In the genomic region with DNA sequence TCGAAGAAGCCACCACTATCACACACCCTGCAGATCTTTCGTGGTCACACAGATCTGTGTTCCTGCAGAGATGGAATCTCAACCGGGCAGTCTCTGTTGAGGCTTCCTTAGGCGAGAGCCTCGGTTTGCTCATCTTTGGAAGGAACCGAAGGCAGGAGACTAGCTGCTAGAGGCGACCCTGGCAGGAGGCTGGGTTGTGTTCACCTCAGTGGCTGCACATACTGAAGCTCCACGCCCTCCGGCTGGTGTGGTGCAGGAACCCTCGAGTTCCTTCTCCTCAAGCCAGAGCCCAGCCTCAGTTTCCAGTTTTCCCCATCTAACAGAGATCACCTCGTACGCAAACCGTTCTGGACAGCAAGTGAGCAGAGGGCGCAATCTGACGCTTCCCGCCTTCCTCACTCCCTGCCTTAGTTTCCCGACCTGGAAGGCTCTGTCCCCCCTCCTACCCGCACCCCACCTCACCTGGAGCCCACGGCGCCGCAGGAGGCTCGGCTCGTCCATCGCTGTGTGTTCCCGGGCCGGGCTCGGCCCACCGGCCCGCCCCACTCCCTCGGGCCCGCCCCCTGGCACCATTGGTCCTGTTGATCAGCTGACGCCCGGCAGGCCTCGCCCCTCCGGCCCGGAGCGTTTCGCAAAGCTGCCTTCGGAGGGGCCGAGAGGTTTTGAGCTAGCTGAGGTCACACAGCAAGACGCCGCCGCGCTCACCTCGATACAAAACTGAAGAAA, we compare ENCODE assay signal across 8 mouse cellular contexts. TPM values are rescaled to one million over a fixed set of nuclear protein-coding genes. Genes with fewer than 3 reads are reported as not detected.
DNase-seq lines count a peak whose midpoint lies in the region; ATAC-seq and TF ChIP-seq lines count a peak whose summit lies in the region.

A gene (minus strand): TSS at position 574 of the 726 bp plus-strand sequence.

- peaks cover 9% of the 10 kb centered on the region; the same call in 1 of the 2 replicates for H3K4me1 ChIP-seq in limb, embryonic 14.5 days (ENCODE audit: control insufficient read depth, insufficient read depth, low read length)
- peaks cover 10% of the 10 kb centered on the region for H3K4me1 ChIP-seq in midbrain, embryonic 16.5 days (ENCODE audit: control insufficient read depth, insufficient read depth, low read length)

- 2% methylated on average over 43 of the region's 45 CpGs for WGBS in limb, embryonic 14.5 days
- 1% methylated on average over 45 of the region's 45 CpGs for WGBS in midbrain, embryonic 16.5 days

- peak within 1 kb of the TSS; percentile 52 for H3K4me3 ChIP-seq in limb, embryonic 14.5 days (replicated peaks; ENCODE audit: low read length)
- H3K4me3 ChIP-seq in midbrain, embryonic 16.5 days (ENCODE audit: low read depth, low read length) = peak within 1 kb of the TSS; percentile 58

- H3K9ac ChIP-seq in limb, embryonic 14.5 days (ENCODE audit: low read depth, low read length, severe bottlenecking) = peak within 1 kb of the TSS; percentile 52
- peak within 1 kb of the TSS; percentile 61 for H3K9ac ChIP-seq in midbrain, embryonic 16.5 days (ENCODE audit: low read depth, low read length)

- ATAC-seq in cerebellum, adult (ENCODE audit: insufficient number of reproducible peaks, low FRiP score, low TSS enrichment) = no peak; the same call in 1 of the 2 replicates
- peak; percentile 61 for ATAC-seq in granulocyte monocyte progenitor cell, adult 5-6 weeks (replicated peaks; ENCODE audit: poor library complexity, severe bottlenecking)
- ATAC-seq in limb, embryonic 14.5 days (ENCODE audit: low FRiP score, low read depth) = peak; percentile 89
- ATAC-seq in midbrain, embryonic 16.5 days = peak; percentile 89

- no peaks in the 10 kb centered on the region for H3K9me3 ChIP-seq in limb, embryonic 14.5 days (ENCODE audit: control insufficient read depth, low read length)
- H3K9me3 ChIP-seq in midbrain, embryonic 16.5 days (replicated peaks; ENCODE audit: control insufficient read depth, low read length, poor library complexity, severe bottlenecking) = no peaks in the 10 kb centered on the region

- H3K4me2 ChIP-seq in limb, embryonic 14.5 days (replicated peaks; ENCODE audit: low read depth, low read length, severe bottlenecking) = peak within 1 kb of the TSS; percentile 86
- peak within 1 kb of the TSS; percentile 82 for H3K4me2 ChIP-seq in midbrain, embryonic 16.5 days (ENCODE audit: low read length)

- peak; percentile 56 for DNase-seq in cerebellum, adult 9-11 months
- DNase-seq in embryo, embryonic 9.5 days (ENCODE audit: extremely low spot score) = peak; percentile 84
- peak; percentile 79 for DNase-seq in kidney, adult 11 months
- DNase-seq in limb, embryonic 14.5 days (ENCODE audit: low spot score) = peak; percentile 77
- DNase-seq in spleen, postnatal 10 days (ENCODE audit: low spot score in 2 of 2) = peak; percentile 55 to 90

- no peak within 1 kb of the TSS for H3K27ac ChIP-seq in limb, embryonic 14.5 days (replicated peaks; ENCODE audit: low read depth, low read length)
- no peak within 1 kb of the TSS for H3K27ac ChIP-seq in midbrain, embryonic 16.5 days (ENCODE audit: low read length)

- no peak for TF ChIP-seq POLR2A in limb, embryonic 14.5 days (IDR thresholded peaks at IDR 0.05; ENCODE audit: borderline replicate concordance, extremely low read depth, insufficient read depth, insufficient read length)

- peaks cover 21% of the 10 kb centered on the region for H3K27me3 ChIP-seq in limb, embryonic 14.5 days (ENCODE audit: control insufficient read depth, insufficient read depth, low read length)
- peaks cover 24% of the 10 kb centered on the region for H3K27me3 ChIP-seq in midbrain, embryonic 16.5 days (ENCODE audit: control insufficient read depth, insufficient read depth, low read depth, low read length)

- H3K36me3 ChIP-seq in limb, embryonic 14.5 days (ENCODE audit: control insufficient read depth, insufficient read depth, low read length) = no peaks in the 10 kb centered on the region
- no peaks in the 10 kb centered on the region for H3K36me3 ChIP-seq in midbrain, embryonic 16.5 days (ENCODE audit: control insufficient read depth, insufficient read depth, low read length)

RNA-seq across cellular contexts. Expression of the gene that starts here (rescaled TPM):
- 74.8 and 78.5 TPM in 2 replicates for total RNA-seq in granulocyte monocyte progenitor cell, adult 5-6 weeks (2014; fragmentation: Nextera tagmentation)
- 12.4 and 12.5 TPM in 2 replicates for total RNA-seq in granulocyte monocyte progenitor cell, adult 5-6 weeks (2017)
- polyA plus RNA-seq in limb, embryonic 14.5 days (2012; rRNA removed) = 37.2 and 57.8 TPM in 2 replicates
- 14.4 and 16.2 TPM in 2 replicates for polyA plus RNA-seq in limb, embryonic 14.5 days (2014; fragmentation: Nextera tagmentation; extraction: Ambion mirVana)
- 21.1 and 23.2 TPM in 2 replicates for polyA plus RNA-seq in midbrain, embryonic 16.5 days (2015; fragmentation: Nextera tagmentation; extraction: Ambion mirVana)
